Mouse (Mus musculus): ENCODE results near the gene Anks6. TPM values are rescaled to one million over a fixed set of nuclear protein-coding genes. Genes with fewer than 3 reads are reported as not detected.
"Not testable (repeated sequence)": the region's sequence is repeated elsewhere in the genome, so short reads cannot be mapped to it uniquely, and the experiment has no call there.

Anks6 gene
- polyA plus RNA-seq, 1 experiment from 2014 or later: 7.5 TPM

DNA sequence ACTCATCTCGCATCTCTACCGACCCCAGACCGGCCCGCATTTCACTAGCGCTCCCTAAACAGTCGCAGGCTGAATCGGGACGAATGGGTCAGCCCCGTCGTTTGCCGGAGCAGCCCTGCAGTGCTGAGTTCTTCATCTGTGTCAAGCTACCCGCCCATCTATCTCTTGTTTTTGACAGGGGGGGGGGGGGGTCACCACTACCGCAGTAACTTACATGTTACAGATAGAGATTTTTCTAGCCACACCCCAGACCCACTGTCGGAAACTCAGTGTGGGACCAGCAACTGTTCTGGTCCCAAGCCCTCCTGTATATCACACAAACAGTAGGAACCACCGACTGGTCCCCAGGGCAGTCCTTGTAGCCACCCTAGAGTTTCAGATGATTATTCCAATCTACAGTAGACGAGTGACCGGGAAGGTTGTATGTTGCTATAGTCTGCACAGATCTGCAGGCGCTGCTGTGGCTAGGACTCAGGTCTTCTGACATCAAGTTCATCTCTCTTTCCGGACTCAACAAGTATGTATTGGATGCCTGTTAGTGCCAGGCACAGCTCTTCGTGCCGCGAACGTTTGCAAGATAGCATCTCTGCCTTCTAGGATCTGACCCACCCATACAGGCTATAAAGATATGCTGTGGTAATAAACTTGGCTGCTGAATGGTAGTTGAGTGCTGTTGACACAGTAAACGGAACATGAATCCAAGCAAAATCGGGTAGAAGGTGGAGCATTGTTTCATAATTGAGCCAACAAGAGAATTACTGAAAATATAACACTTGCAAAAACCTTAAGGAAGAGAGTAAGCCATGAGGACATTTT lies 491 bp upstream of the Anks6 start:
- Histone ChIP-seq H3K27ac (0 out of 2 replicates have a peak overlapping the region, but pooled peaks have one; percentile 77), H3K4me2 (replicated peaks) (peak overlapping the region; percentile 70), H3K27me3 (no peaks in the 10 kb centered on the region; the same call in 1 of the 2 replicates), H3K4me3 (peak overlapping the region; percentile 74), H3K9me3 (replicated peaks) (no peaks in the 10 kb centered on the region), H3K9ac (peak overlapping the region; percentile 79), H3K4me1 (peaks cover 12% of the 10 kb centered on the region), H3K36me3 (no peaks in the 10 kb centered on the region)
- 38% methylated on average over 25 of the region's 25 CpGs for WGBS
- peak; percentile 74 for ATAC-seq (ENCODE audit: low FRiP score)

DNA sequence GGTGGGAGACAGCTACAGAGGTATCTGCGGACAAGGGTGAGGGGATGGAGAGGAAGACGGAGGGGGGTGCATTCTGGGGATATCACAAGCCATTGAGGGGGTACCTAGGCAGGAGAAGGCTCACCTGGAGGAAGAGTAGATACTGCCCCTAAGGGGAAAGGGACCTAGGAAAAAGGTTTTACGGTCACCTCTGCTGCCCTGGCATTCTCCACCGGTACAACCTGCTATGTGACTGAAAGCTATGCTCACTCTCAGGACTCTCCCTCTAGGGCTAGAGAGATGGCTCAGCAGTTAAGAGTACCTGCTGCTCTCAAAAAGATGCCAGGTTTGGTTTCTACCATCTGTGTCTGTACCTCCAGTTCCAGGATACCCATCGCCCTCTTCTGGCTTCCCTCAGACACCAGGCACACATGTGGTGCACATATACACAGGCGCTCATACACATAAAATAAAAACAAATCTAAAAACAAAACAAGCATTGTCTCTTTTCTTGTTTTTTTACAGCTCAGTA lies 1.6 kb downstream of the Anks6 start:
- Histone ChIP-seq H3K4me1 (peaks cover 27% of the 10 kb centered on the region), H3K4me3 (no peak overlapping the region), H3K27me3 (no peaks in the 10 kb centered on the region; the same call in 1 of the 2 replicates), H3K36me3 (no peaks in the 10 kb centered on the region), H3K9me3 (replicated peaks) (no peaks in the 10 kb centered on the region), H3K4me2 (replicated peaks) (no peak overlapping the region), H3K27ac (no peak overlapping the region), H3K9ac (no peak overlapping the region)
- no peak for ATAC-seq (ENCODE audit: low FRiP score)
- 99% methylated on average over 6 of the region's 6 CpGs for WGBS

DNA sequence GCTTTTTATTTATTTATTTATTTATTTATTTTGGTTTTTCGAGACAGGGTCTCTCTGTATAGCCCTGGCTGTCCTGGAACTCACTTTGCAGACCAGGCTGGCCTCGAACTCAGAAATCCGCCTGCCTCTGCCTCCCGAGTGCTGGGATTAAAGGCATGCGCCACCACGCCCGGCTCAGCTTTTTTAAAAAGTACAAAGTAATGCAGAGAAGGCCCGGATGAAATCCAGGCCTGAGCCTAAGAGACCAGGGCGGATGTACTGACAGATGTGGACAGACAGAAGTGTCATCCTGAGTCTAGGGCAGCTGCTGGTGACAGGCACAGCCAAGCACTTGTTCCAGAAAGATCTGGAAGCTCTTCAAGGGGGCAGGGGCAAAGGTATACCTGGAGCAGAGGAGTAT lies 2.1 kb downstream of the Anks6 start:
- WGBS: 93% methylated on average over 9 of the region's 9 CpGs
- not testable (repeated sequence) for H3K36me3 ChIP-seq; H3K9ac ChIP-seq; ATAC-seq (ENCODE audit: low FRiP score); H3K9me3 ChIP-seq (replicated peaks); H3K27ac ChIP-seq; H3K4me2 ChIP-seq (replicated peaks); H3K4me3 ChIP-seq; H3K27me3 ChIP-seq
- H3K4me1 ChIP-seq: peaks cover 30% of the 10 kb centered on the region

DNA sequence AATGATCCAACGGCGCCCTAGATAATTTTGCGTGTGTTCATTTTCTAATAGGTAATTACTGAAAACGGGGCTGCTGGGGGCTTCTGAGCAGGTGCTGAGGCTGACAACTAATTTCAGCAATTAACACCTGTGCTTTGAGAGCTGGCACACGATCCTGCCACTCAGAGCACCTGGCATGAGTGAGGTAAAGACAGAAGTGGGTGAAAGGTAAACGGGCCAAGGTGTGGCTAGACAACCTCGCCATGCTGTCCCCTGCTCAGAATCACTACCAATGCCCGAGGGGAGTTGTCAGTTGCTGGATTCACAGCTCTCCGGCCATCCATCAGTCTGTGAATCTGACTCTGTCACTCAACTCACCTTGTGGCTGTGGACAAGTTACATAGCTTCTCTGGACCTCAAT lies 5.3 kb downstream of the Anks6 start:
- no peak overlapping the region for H3K9ac ChIP-seq
- ATAC-seq (ENCODE audit: low FRiP score): no peak
- no peak overlapping the region for H3K4me3 ChIP-seq
- no peaks in the 10 kb centered on the region for H3K9me3 ChIP-seq (replicated peaks)
- H3K36me3 ChIP-seq: no peaks in the 10 kb centered on the region
- no peaks in the 10 kb centered on the region; the same call in 1 of the 2 replicates for H3K27me3 ChIP-seq
- H3K27ac ChIP-seq: no peak overlapping the region
- peaks cover 26% of the 10 kb centered on the region for H3K4me1 ChIP-seq
- H3K4me2 ChIP-seq (replicated peaks): no peak overlapping the region
- WGBS: 73% methylated on average over 9 of the region's 9 CpGs

DNA sequence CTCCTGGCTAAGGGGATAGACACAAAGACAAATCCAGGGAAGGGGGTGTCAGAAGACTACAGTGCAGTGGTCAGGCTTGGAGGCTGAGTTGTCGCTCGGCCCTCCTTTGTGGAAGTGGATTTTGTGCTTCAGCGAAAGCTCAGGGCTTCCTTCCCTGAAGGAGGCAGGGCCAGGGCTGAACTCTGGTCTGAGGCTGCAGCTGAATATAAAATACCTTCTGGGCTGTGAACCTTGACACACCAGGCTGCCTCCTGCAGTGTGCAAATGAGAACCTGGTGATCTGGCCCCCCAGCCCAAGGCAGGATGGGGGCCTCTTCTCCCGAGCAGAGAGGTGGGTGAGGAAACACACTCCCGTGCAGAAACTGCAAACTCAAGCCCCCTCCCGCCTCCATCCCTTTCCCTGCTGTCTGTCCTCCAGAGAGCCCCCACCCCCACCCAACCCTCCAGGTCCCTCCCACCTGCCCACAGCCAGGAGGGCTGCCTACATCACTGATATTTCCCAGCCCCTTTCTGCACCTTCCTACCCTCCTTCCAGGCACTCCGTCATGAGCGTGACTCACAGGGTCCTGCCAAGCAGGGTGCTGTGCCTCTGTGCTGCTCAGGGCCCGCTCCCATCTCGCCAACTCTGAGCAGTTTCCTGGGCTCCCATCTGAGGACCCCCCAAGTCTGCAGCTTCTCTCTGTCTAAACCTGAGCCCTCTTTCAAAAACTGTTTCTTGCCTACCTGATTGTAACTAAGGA lies 6.4 kb downstream of the Anks6 start:
- H3K36me3 ChIP-seq: no peaks in the 10 kb centered on the region
- H3K4me2 ChIP-seq (replicated peaks): no peak overlapping the region; the same call in 1 of the 2 replicates
- no peaks in the 10 kb centered on the region; the same call in 1 of the 2 replicates for H3K27me3 ChIP-seq
- ATAC-seq (ENCODE audit: low FRiP score): peak; percentile 27
- H3K4me1 ChIP-seq: peaks cover 18% of the 10 kb centered on the region
- H3K9ac ChIP-seq: peak overlapping the region; percentile 41; the same call in 1 of the 2 replicates
- 0 out of 2 replicates have a peak overlapping the region, but pooled peaks have one; percentile 31 for H3K27ac ChIP-seq
- no peak overlapping the region for H3K4me3 ChIP-seq
- WGBS: 23% methylated on average over 10 of the region's 10 CpGs
- no peaks in the 10 kb centered on the region for H3K9me3 ChIP-seq (replicated peaks)

DNA sequence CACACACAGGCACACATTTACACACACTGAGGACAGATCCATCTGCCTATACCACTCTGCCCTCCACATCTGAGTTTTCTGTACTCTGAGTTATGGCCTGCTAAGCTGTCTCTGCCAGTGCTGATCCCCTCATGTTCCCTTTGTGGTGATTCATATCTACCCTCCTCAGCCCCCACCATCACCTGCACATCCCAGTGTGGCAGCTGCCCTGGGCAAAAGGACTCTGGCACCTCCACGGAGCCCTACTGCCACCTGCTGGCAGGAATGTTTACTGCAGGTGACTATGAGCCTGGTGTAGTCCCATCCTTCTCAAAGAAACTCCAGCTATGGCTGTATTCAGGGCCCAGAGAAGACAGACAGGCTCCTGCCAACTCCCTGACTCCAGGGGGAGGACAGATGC lies 7.1 kb downstream of the Anks6 start:
- Histone ChIP-seq H3K27ac (0 out of 2 replicates have a peak overlapping the region, but pooled peaks have one; percentile 5), H3K9ac (no peak overlapping the region), H3K4me1 (peaks cover 18% of the 10 kb centered on the region)

DNA sequence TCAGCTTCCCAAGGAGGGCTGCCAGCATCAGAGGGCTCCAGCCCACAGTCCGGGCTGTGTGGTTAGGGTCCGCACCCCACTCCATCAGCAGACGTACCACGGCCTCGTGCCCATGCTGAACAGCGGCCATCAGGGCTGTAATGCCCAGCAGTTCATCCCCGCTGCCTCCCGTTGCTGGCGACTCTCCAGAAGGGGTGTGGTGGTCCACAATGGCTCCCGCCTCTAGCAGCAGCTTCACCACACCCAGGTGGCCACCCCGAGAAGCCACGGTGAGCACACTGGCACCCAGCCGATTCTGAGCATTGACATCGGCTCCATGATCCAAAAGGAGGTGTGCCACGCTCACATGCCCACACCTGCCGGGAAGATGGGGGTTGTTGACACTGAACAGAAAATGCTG lies 8.0 kb downstream of the Anks6 start:
- WGBS: 94% methylated on average over 16 of the region's 16 CpGs
- ATAC-seq (ENCODE audit: low FRiP score): no peak

More for the DNA sequence above, 7.1 kb downstream of the Anks6 start:
- Histone ChIP-seq H3K4me2 (replicated peaks) (no peak overlapping the region), H3K27me3 (no peaks in the 10 kb centered on the region; the same call in 1 of the 2 replicates), H3K36me3 (no peaks in the 10 kb centered on the region), H3K4me3 (no peak overlapping the region), H3K9me3 (replicated peaks) (no peaks in the 10 kb centered on the region)
- WGBS: 0% methylated on average over 1 of the region's 1 CpGs
- ATAC-seq (ENCODE audit: low FRiP score): peak; percentile 66

DNA sequence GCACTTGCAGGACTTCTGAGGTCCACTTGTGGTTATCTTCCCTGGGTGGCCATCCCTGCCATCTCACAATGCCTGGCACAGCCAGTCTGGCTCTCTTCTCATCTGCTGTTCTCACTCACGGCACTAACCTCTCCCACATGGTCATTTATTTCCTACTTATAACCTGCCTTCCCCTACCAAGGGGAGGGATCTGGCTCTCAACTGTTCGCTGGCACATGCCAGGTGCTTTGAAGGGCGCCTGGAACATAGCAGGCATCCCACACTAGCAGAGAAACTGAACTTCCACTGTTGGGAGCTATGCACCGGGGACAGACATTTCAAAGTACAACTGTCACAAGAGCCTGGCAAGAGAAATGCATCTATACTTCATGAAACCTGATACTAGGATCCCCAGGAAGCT lies 9.5 kb downstream of the Anks6 start:
- Histone ChIP-seq H3K27ac (no peak overlapping the region), H3K4me2 (replicated peaks) (no peak overlapping the region), H3K27me3 (no peaks in the 10 kb centered on the region), H3K36me3 (peaks cover 4% of the 10 kb centered on the region; the same call in 1 of the 2 replicates), H3K4me3 (no peak overlapping the region), H3K4me1 (peaks cover 18% of the 10 kb centered on the region), H3K9me3 (replicated peaks) (no peaks in the 10 kb centered on the region), H3K9ac (no peak overlapping the region)
- no peak for ATAC-seq (ENCODE audit: low FRiP score)
- 69% methylated on average over 4 of the region's 4 CpGs for WGBS

More for the DNA sequence above, 8.0 kb downstream of the Anks6 start:
- H3K4me3 ChIP-seq: no peak overlapping the region
- no peak overlapping the region for H3K27ac ChIP-seq
- H3K36me3 ChIP-seq: no peaks in the 10 kb centered on the region
- H3K9me3 ChIP-seq (replicated peaks): no peaks in the 10 kb centered on the region
- peaks cover 18% of the 10 kb centered on the region for H3K4me1 ChIP-seq
- no peak overlapping the region for H3K4me2 ChIP-seq (replicated peaks)
- no peak overlapping the region for H3K9ac ChIP-seq
- no peaks in the 10 kb centered on the region; the same call in 1 of the 2 replicates for H3K27me3 ChIP-seq

DNA sequence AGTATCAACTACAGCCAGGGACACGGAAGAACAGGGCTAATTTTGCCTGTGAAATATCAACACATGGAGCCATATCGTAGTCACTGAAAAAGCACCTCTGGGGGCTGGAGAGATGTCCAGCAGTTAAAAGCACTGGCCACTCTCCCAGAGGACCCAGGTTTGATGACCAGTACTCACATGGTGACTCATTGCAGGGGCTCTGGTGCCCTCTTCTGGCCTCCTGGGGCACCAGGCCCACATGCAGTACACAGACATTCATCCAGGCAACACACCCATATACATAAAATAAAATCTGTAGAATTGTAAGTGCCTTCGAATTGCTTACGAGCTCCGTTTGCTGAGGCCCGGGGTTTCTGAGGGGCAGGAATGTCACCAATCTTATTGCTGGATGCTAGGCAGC lies 10.3 kb downstream of the Anks6 start:
- Histone ChIP-seq H3K4me3 (no peak overlapping the region), H3K36me3 (peaks cover 4% of the 10 kb centered on the region; the same call in 1 of the 2 replicates), H3K27ac (no peak overlapping the region), H3K9me3 (replicated peaks) (no peaks in the 10 kb centered on the region), H3K27me3 (no peaks in the 10 kb centered on the region), H3K4me1 (peaks cover 17% of the 10 kb centered on the region), H3K4me2 (replicated peaks) (no peak overlapping the region), H3K9ac (no peak overlapping the region)
- WGBS: 86% methylated on average over 6 of the region's 6 CpGs
- ATAC-seq (ENCODE audit: low FRiP score): no peak

DNA sequence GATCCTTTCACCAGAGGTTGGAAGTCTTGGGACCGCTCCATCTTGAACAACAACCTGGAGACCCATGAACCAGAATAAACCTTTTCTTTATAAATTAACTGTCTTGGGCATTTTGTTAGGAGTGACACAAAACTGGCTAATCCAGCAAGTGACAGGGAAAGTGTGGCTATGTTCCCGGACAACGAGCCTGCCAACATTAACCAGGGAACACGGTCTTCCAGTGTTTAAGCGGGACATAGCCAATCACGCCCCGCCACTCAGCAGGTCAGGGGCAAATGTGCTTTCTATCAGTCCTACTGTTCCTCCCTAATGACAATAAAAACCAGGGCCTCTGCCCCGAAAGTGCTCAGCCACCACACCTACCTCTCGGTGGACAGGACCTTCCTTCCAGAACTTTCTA lies 13.4 kb downstream of the Anks6 start:
- Histone ChIP-seq H3K4me3 (no peak overlapping the region), H3K4me1 (no peaks in the 10 kb centered on the region), H3K36me3 (peaks cover 12% of the 10 kb centered on the region), H3K9ac (no peak overlapping the region), H3K4me2 (replicated peaks) (no peak overlapping the region), H3K27ac (no peak overlapping the region), H3K9me3 (replicated peaks) (no peaks in the 10 kb centered on the region), H3K27me3 (no peaks in the 10 kb centered on the region)
- no peak for ATAC-seq (ENCODE audit: low FRiP score)
- 91% methylated on average over 9 of the region's 9 CpGs for WGBS

DNA sequence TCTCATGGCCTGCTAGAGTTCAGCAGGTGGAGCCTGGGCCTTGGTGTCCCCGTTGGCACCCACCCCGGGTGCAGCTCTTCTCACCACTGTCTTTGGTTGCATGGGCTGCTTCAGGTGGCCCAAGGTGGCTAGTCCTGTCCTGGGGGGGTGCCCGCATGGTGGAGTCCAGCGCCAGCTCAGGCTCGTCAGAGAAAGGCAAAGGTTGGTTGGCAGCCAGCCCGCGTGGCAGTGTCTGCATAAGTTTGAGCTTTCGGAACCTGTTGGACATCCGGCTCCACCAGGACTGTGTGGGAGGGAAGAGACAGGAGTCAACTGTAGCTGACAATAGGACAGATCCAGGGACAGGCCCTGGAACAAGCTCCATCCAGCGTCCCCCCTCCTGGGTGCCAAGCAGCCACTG lies 17.6 kb downstream of the Anks6 start:
- no peak for ATAC-seq (ENCODE audit: low FRiP score)
- Histone ChIP-seq H3K4me2 (replicated peaks) (no peak overlapping the region), H3K9me3 (replicated peaks) (no peaks in the 10 kb centered on the region), H3K36me3 (peaks cover 20% of the 10 kb centered on the region), H3K4me1 (peaks cover 11% of the 10 kb centered on the region; the same call in 1 of the 2 replicates), H3K9ac (no peak overlapping the region), H3K27me3 (0 out of 2 replicates have a peak, but pooled peaks cover under 1% of the 10 kb centered on the region), H3K4me3 (no peak overlapping the region), H3K27ac (no peak overlapping the region)
- WGBS: 94% methylated on average over 10 of the region's 10 CpGs

DNA sequence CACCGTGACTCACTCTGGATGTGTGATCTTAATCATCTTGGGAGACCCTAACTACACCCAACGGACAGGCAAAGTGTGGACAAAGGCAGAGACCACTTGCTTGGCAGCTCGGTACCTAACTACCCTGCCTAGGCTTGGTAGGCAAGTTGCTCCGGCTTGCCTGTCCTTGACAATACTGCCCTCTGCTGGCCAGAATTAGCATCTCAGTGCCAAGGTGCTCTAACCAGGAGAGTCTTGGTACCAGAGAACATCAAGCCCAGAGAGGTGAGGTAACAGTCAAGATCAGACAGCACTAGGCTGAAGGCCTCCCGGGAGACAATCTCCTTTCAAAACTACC lies 19.9 kb downstream of the Anks6 start:
- peaks cover 20% of the 10 kb centered on the region for H3K36me3 ChIP-seq
- peaks cover 11% of the 10 kb centered on the region; the same call in 1 of the 2 replicates for H3K4me1 ChIP-seq
- no peak overlapping the region for H3K4me2 ChIP-seq (replicated peaks)
- no peak overlapping the region for H3K9ac ChIP-seq
- 21% methylated on average over 5 of the region's 5 CpGs for WGBS
- H3K27ac ChIP-seq: no peak overlapping the region
- 0 out of 2 replicates have a peak, but pooled peaks cover 3% of the 10 kb centered on the region for H3K27me3 ChIP-seq
- H3K4me3 ChIP-seq: no peak overlapping the region
- peak; percentile 58 for ATAC-seq (ENCODE audit: low FRiP score)
- H3K9me3 ChIP-seq (replicated peaks): no peaks in the 10 kb centered on the region

All from hindbrain, embryonic 12.5 days (tissue).